Mouse (Mus musculus) Muller cell, postnatal 12 days (primary cell): ENCODE results near the gene 1700034J05Rik.
A peak's percentile ranks its signal among the peaks of the same experiment; 100 is the strongest.

Experiments used
- DNase-seq: peaks from one replicate; pipeline ENCODE4 v3.0.0-alpha.2; 2015; ENCODE audit errors: inconsistent ontology term

Gene 1700034J05Rik

DNA sequence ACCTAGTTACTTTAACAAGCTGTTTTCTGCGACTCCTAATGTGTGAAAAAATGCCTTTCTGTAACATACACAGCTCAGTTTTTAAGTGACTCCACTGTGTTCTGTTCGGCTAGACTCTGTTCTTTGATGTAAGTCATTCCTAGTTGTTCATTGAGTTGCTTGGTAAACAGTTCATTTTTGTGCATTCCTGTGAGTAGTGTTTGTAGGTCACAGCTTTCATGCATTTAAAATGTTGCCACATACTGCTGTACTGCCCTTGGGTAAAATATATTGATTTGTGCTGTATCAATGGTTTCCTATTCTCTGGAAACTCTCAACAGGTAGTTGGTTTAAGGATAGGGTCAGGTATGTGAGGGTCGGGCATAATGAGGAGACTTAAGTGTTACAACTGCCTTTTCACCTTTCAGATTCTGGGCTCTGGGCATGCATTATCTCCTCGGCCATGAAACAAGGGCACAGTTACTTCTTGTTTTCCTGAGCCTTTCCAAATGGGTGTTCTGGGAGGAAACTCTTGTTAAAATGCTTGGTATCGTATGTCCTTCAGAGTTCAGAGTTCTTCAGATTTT lies 27.7 kb downstream of the 1700034J05Rik start:
- DNase-seq, result peak; percentile 57

DNA sequence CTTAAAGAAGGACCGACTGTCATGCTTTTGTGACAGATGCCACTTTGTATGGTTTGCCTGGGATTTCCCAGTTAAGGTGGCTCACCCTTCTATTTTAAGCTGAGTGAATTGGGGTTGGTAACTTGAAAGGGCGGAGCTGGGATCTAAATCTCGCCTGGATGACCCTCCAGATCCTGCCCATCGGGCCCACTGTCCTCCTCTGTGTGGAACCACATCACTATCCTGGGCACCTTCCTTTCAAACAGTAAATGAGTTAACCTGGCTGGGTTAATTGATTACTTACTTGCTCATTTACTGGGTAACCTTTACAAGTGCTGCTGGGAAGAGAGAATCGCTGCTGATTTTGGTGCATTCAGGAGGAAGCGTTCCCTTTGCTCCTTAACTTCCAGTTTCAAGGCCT lies 35.9 kb downstream of the 1700034J05Rik start:
- DNase-seq, result no peak

DNA sequence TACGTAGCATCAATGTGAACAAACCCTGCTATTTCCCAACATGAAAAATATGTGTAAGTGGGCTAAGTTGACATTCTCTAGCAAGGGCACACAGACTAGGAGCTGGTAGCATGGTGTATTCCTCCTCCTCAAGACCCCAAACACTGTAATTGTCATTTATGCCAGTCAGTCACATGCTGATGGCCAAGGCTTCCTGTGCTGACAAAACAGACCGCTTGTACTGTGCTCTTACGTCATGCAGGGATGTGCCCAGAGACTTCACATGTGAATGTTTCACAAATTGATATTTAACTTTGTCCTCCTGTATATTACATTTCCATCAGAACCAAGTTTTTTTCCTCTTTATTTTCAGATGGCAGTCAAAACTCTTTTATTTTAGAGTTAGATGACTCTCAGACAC lies 36.8 kb downstream of the 1700034J05Rik start:
- DNase-seq, result no peak

DNA sequence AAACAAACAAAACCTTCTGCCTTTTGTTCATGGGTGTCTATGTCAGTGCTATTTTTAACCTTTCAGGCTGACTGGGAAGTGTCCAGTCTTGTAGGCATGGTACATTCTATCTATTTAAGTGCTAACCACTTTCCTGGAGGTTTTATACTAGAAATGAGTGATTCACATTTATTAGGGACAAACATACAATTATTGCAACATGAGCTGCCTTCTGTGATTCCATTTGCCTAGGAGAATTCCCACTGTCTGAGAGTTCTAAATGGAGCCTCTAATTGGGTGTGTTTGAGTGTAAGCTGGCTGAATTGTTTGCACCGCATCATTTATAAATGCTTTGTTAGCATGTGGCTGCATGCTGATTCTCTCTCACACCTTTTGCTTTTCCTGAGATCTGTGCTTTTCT lies 38.4 kb downstream of the 1700034J05Rik start:
- peak; percentile 32 for DNase-seq

DNA sequence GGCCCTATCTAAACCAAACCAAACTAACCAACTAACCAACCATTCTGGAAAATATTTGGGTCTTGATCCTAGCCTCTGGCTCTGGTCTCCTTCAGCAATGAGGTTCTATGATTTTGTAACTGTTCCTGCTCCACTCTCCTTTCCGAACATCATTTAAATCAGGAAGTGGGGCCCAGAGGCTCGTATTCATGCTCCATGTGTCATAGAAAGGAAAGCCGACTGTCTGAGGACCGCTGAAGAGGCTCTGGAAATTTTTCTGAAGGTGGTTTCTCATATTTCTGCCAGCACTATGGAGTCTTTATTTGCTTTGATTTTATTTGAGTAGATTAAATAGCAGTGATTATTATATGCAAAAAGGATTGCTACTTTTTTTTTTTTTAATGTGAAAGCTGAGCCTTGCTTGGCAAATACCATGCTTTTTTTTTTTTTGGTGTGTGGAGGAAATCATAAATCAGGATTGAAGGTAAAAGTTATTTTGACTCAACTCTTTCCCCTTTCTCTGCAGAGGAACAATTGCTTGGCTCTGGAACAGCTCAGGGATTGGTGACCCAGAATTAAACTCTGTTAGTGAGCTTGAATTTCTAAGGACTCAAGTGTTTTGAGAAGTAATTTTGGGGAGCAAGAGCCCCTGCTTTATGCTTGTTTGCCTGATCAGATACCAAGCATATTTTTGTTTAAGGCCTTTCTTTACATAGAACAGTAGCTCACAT lies 40.6 kb downstream of the 1700034J05Rik start:
- DNase-seq, result no peak

DNA sequence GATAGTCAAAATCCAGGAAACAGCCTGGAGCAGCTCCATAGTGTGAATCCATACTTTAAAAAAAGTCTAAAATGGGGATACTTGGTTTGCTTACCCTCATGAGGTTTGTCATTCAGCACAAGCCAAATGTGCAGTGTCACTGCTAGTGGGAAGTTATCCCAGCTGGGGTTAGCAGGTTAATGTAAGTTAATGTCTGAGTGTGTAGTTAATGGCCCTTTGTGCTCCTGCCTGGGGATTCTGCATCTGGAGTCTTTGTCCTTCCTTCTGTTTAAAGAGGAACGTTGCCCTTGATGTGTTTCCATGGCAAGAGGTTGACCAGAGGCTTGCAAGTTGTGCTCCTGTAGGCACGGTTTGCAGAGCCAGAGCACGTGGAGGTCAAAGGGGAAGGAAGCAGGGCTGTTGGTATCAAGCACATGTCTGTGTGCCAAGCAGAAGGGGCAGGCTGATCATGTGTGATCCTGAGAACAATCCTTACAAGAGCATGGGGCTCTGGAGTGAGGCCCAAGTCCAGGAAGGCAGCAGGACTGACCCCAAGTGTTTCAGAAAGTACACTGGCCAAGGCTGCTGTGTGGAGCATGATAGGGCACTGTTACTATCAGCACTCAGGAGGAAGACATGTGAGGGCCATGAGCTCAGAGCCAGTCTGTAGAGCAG lies 41.3 kb downstream of the 1700034J05Rik start:
- no peak for DNase-seq

DNA sequence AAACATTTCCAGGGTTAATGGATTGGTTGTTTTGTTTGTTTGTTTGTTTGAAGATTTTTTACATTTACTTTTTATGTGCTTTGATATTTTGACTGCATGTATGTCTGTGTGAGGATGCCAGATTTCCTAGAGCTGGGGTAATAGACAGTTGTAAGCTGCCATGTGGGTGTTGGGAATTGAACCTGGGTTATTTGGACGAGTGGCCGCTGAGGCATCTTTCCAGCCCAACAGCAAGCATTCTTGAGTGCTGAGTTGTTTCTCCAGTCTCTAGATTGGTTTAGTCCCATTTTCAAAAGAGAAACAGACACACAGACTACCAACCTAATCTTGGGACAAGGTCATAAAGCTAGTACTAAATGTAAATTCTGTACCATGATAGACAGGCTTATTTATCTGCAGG lies 43.4 kb downstream of the 1700034J05Rik start:
- DNase-seq, result peak; percentile 42

DNA sequence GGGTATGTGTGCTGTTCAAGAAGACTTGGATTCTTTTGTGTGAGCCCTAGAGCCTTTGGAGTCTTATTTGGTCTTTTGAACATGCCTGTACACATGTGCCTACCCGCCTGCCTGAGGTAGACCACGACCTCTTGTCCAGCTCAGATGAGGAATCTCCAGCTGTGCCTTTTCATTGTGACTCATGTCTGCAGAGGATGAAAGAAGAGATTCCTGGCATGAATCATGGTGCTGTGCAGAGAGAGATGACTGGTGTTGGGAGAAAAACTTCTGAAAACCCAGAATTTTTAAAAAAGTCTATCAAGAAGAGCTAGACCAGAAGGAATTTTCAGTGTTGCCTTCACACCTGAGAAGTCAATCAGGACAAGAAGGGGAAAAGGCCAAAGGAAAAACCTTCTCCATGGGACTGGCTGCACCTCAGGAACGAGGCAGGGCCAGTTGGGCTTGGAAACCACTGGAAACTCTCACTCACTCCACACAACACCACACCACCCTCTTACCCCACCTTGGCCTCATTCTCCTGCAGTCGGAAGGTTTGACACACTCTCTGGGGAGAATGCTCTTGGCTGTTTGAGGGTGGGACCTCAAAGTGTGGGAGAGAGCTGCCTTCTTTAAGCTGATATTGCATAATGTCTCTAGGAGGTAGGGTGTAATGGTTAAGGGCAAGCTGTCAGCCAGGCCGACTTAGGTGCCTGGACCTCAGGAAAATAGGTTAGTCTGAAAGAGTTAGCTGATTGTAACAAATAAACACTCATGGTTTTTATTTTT lies 44.3 kb downstream of the 1700034J05Rik start:
- DNase-seq, result peak; percentile 85

DNA sequence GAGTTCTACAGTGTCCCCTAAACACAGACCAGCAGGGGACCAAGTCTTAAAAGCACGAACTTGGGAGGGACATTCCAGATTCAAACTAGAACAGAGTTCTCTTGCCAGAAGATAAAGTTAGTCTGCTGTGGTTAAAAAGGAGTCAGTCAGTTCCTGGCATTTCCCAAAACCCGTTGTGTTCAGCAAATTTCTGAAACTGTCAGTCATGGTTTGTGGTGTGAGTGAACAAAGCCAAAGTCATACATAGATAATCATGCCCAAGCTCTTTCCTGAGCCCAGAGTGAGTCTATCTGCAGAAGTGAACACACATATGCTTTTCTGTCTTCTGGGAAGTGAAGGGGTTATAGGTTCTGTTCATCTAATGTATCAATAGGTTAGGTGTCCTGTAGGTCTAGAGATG lies 45.4 kb downstream of the 1700034J05Rik start:
- peak; percentile 87 for DNase-seq

DNA sequence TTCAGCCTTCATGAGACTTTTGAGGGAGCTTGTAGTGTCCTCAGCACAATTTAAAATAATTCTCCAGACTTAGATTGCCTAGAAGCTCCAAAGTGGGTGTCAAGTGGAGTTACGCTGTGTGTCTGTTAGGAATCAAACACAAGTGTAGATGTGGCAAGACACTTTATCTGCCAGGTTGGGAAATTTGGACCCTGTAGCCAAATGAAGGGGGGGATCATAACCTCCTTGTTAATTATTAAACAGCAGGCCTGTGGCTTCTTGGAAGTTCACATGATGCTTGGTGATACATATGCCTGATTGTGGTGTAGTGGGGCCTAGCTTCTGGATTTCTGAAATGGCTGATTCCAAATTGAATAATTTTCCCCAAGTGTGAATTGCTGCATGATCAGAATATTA lies 46.4 kb downstream of the 1700034J05Rik start:
- no peak for DNase-seq

DNA sequence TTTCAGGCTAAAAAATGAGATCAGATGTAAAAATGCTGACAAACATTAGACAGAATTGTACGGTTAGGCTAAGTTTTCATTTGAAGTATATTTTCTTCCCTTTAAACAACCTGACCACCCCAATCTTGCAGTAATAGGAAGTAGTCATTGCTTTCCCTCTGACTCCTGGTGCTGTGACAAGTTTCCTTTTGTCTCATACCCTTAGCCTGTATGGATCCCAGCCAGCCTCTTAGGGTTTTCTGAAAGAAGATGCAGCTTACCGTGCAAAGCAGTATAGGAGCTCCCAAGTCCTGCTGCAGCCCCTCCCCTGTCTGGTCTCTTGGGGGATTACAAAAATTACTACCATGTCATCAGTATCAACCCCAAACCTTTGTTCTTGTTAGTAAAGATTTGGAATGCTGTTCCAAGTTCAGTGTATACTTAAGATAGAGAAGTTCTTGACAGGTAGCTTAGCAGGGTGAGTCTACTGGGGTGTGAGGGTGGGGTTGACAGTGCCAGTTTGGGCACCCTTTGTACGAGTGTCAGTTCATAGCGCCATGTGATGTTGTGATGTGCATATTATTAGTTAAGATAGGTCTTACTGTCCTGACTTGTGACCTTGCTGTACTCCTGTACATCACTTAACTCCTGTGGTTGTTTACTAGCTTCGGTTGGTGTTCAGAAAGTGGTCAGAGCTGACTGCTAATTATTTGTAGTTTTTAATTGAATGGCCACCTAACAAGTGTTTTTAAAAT lies 47.0 kb downstream of the 1700034J05Rik start:
- DNase-seq, result no peak

DNA sequence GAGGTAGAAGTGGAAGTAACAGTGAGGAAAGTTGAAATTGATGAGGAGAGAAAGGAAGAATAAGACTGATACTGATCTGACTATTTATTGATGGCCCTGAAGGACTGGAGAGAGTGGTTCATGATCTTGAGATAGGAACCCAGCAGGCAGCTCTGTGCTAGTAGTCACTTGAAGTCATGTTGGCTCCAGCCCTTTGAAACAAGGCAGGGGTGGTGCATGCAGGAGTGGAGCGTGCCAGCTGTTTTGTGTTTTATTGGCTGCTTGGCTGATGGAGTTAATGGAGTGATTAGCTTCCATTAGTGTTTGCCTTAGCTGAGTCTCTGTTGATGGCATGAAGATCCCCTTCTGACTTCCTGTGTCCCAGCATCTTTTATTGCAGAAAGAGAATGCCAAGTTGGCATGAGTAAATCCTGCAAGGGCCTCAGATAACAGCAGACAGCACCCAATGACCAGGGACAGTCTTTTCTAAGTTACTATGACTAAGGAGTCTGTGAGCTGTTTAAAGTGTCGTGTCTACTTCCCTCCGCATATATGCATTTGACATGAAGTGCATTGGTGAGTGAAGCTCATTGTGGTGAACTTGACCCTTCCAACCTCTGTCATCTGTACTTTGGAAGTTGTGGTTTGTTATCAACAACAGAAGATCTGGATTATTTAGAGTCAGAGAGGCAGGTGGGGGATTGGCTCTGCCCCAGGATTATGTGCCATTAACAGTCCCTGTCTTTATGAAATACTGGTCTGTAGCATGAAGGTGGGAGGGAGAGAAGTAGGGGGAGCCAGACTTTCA lies 48.0 kb downstream of the 1700034J05Rik start:
- DNase-seq, result no peak

DNA sequence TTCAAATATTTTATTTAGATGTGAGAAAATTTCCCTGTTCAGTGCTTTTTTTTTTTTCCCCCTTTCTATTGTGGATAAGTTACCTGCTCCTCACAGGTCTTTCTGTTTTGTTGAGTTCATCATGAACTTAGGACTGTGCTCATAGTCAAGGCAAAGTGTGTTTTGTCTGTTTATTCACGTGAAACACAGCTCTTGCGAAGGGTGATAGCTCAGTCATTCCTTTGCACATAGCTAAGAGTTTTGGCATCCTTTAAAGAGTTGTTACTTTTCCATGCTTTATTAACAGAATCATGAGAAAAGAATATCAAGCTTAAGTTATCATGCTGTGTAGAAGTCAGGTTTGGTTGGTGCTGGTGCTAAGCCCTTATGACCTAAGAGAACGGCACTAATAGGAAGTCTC lies 49.5 kb downstream of the 1700034J05Rik start:
- DNase-seq, result no peak

DNA sequence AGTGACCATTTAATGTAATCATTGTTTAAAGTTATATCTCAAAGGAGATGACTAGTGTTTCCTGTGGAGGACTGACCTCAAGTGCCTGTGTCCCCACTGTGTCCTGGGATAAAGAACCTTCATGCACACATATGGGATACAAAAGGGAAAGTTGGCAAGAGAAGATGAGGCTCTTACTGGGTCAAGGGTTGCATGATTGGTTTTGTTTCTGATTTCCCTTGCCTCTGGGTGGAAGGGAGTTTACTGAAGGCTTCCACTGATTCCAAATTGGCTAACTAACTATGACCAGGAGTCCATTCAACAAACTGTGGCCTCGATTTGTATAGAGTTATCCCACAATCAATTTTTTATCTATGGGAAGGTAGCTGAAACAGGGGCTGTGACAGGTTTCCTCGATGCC lies 50.6 kb downstream of the 1700034J05Rik start:
- no peak for DNase-seq

DNA sequence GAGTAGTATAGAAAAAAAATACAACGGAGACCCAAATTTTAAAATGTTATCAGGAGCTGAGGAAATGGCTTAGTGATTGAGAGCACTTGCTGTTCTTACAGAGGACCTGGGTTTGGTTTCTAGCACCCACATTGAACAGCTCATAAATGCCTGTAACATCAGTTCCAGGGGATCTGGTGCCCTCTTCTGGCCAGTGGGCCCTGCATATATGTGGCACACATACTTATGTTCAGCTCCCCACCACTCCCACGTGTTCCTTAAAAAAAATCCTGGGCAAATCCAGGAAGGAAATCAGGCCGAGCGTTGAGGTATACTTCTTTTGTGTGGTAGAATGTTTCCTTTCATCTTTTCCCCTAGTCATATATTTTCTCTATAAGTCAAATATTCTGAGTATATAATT lies 52.3 kb downstream of the 1700034J05Rik start:
- DNase-seq, result no peak
